Mouse (Mus musculus): Measurements from ENCODE around the gene Sspo.
A peak's percentile ranks its signal among the peaks of the same experiment; 100 is the strongest.

Gene Sspo

DNA sequence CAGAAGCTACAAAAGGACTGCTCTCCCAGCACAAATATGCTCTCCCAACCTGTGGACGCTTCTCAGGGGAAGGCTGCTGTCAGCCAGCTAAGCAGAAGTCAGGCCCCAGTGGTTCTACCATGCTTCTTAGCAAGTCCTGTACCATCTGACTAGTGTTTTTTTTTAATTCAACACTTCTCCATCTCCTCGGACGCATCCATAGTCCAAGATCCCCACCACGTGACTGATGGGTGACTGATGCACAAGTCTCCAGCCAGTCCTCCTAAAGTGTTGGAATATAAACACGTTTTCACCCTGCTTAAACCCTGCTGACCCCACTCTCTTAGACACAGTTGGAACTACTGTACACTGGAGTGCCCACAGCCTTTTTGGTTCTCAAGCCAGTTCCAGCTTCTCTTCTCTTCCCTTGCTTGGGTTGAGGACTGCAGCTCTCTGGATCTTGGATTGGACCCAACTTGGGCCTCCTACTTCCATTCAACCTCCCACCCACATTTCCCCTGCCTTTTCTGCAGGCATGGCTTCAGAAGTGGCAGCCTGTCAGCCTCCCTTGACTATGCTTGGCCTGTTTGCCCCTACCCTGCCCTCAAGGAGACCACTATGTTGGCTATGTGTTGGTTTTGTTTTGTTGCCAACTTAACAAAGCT, 12.2 kb upstream of the Sspo start:
- no peak for DNase-seq (ENCODE audit: low spot score)

DNA sequence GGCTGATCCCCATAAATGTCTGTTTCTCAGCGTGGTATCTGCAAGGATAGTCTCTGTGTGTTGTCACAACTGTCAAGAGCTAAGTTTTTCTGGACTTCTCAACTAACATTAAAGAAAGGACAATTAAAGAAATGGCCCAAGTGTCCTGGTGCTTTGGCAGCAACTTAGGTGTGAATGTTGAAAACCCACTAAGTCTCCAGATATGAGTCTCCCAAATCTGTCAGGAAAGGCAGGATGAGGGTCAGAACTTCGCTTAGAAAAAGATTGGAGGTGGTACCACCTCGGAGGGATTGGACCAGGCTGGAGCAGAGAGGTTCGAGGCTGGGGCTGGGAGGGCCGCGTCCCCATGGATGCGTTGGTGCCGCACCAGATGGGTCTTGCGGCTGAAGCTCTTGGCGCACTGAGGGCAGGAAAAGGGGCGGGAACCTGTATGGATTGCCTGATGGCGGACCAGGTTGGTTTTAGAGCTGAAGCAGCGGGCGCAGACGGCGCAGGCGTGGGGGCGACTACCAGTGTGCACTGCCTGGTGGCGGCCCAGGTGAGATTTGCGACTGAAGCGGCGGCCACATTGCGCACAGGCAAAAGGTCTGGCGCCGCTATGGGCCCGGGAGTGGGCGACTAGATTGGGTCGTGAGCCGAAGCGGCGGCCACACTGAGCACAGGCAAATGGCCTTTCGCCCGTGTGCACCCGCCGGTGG, 10.2 kb upstream of the Sspo start:
- no peak for DNase-seq (ENCODE audit: low spot score)

DNA sequence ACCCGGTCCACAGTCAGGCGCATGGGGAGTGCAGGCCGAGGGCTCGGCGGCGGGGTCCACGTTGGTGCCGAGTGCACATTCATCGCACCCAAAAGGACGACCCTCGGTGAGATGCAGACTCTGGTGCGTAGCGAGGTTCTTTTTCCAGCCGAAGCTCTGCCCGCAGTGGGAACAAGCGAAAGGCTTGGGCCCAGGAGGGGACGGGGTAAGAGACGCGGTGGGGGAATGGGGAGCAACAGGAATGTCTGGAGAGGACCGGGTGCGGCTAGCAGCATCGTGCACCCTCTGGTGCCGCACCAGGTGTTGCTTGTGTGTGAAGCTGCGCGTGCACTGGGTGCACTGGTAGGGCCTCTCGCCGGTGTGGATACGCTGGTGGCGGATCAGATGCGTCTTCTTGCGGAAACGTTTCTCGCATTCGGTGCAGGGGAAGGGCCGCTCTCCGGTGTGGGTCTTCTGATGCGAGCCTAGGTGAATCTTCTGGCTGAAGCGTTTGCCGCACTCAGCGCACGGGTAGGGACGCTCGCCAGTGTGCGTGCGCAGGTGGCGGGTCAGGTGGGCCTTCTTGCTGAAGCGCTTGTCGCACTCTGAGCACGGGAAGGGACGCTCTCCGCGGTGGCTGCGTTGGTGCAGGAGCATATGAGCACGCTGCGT, 9.4 kb upstream of the Sspo start:
- no peak for DNase-seq (ENCODE audit: low spot score)

DNA sequence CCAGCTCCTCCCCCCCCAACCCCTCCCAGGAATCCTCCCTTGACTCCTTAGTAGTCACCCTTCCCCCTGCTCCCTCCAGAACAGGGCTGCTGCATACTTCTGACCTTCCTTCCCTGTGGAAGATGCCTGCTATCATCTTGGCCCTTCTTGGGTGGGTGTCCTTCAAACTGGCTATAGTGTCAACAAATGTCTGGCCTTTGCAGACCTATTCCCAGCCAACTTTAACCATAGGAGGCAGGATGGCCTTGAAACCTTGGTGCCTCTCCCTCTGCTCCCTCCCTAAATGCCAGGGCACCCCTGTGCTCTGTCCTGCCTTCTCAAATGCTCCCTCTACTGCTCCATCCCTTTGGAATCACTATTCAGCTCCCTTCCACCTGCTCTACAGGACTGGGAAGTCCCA, 8.4 kb upstream of the Sspo start:
- no peak for DNase-seq (ENCODE audit: low spot score)

DNA sequence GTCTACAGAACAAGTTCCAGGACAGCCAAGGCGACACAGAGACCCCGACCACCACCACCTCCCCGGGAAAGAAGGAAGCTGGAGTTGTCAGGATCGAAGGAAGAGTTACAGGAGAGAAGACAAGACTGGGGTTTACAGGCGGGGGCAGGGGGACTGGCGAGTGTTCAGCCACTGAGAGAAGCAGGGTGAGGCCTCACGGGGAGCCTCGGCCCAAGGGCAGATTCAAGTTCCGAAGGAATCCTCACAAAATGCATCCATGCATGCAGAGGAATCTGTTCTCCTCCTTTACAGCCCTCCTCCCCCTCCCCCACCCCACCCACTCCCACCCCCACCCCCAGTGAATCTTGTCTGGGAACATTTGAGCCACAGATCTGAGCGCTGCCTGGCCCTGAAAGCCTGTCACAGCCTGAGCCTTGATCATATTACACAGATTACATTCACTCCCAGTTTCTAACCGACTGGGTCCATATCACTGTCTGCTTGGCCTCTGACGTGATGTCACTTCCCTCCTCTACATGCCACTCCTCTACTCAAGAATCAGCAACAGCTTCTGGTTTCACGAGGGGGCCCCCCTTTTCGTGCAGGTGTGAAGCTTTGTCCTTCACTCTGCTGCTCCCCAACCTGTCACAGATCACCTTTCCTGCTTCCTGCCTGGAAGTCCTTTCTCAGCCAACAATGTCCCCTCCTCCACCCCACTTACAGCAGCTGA, 7.6 kb upstream of the Sspo start:
- no peak for DNase-seq (ENCODE audit: low spot score)

DNA sequence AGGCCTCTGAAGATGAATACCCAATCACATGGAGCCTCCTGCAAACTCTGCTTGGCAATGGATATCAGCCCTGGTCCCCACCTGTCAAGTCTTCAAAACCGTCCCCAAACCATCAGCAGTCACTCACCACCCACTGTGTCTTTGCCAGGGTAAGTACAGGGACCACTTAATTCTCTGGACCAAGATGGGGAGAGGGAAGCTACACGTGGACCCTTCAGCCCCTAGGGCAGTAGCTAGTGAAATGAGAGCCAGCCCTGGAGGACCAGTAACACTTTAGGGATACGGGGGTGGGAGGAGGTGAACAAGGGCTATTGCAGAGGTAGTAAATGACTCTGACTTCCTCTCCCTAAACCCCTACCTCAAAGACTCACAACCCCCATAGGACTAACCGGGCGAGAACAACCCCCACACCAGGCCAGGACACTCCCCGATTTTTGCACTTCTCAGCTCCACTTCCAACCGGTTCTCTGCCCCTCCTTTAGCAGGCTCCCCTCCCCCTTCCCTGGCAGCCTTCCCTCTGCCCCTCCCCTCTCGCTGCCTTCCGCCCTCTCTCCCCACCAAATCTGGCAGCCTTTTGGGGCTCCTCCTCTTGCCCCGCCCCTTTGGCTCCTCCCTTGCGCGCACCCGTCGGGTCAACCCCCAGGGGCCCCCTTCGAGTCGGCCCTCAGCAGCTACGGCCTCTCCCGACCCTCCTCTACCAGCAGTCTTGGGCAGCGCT, 4.3 kb upstream of the Sspo start:
- DNase-seq (ENCODE audit: low spot score), result peak; percentile 95

DNA sequence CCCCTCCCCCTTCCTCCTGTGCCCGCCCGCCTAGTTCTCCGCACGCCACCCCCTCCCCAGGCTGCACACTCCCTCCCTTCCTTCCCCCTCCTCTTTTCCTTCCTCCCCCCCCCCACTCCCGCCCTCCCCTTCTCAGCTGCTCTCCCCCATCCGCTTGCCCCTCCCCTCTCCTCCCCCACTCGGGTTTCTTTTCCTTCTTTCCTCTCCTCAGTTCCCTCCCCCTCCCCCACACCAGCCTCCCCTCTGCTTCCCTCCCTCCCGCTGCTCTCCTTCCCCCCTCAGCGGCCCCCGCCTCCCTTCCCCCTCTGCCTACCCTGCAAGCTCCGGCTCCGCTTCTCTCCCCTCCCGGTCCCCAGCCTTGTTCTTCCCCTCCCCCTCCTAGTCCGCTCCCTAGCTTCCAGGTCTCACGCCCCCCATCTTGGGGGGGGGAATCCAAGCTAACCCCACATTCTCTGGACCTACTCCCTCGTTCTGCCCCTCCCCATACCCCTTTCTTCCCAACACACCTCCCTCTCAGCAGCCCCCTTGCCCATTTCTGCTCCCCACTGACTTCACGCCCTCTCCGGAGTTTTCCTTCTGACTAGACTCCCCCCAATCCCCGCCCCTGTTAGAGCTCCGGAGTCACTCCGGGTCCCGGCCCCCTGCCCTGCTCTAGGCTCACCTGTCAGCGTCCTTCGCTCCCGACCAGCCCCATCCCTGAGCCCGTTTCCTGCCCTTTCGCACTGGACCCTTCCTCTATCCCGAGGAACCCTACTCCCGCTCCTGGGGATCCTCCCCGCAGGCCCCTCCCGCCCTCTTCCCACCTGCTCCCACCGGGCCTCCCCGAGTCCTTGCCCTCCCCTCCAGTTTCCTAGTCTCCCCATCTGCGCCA, 3.5 kb upstream of the Sspo start:
- peak; percentile 89 for DNase-seq (ENCODE audit: low spot score)

DNA sequence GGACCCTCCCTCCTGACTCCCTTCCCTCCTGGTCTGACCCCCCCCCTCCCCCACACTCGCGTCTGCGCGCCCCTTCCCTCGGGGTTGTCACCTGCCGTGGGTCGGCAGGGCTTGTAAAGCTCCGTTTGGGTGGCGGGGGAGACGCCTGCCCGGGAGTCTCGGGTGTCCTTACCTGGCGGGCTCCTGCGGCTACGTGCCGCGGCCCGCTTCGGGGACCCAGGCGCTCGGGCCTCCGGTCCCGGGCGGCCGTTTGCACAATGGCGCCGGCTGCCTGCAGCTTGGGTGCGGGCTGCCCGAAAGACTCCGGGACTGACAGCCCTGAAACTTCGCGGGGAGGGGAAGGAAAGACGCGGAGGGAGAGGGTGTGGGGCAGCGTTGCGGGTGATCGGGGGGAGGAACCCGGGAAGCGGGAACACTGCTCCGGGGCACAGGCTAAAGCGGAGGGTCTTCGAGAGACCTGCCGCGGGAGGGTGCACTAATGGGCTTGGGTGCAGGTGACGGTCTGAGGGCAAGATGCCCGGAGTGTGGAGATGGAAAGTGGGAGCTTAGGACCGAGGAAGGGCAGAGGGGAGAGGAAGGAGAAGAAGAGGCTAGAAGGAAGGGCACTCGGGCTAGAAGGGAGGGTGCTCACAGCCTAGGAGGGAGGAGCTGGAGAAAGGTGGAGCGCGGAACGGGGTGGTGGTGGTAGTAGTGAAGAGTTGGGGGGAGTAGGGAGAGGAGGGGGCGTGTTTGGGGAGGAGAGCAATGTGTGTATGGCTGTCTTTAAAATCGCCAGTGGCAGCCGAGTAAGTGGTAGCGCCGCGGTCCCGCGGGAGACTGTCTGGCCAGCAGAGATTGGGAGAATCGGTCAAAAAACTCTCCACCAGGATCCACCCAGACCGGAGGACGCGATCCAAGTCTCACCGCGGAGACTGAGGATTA, 2.6 kb upstream of the Sspo start, which contains the start of gene Zfp467:
Gene Zfp467, minus strand, starts transcription at position 645 of the 921 bp plus-strand sequence.
- DNase-seq (ENCODE audit: low spot score), result peak; percentile 59

DNA sequence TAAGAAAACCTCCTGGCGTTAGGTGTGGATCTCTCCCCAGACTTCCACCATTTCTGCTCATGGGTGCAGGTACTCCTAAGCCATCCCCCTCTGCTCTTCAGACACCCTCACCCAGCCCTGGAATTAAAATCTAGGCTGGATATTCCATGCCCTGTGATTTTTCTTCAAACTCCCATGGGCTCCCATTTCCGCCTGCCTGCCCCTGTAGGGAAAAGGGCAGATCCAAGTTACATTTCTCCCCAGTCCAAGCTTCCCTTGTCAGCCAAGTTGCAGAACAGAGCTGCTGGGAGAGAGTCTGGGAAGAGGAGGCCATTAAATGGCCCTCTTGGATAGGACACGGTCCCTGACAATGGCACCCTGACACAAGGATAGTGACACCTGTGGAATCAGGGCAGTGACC, 1.8 kb upstream of the Sspo start:
- DNase-seq (ENCODE audit: low spot score), result no peak

DNA sequence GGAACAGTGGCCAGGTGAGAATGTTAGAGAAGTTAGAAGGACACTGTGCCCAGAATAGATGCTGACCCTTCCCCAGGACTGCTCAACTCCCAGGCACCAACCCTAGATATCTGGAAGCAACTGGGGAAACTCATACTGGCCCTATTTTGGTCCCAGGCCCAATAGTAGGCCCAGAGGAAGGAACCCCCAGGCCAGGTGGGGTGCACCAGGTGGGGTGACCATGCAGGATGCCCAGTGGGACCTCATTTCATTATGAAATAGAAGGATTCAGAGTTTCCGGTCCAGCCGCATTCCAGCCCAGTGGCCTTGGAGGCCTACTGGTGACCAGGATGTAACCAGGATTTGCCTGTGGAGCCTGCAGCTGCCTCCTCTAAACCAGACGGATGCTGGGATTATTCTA, 1.1 kb upstream of the Sspo start:
- no peak for DNase-seq (ENCODE audit: low spot score)

DNA sequence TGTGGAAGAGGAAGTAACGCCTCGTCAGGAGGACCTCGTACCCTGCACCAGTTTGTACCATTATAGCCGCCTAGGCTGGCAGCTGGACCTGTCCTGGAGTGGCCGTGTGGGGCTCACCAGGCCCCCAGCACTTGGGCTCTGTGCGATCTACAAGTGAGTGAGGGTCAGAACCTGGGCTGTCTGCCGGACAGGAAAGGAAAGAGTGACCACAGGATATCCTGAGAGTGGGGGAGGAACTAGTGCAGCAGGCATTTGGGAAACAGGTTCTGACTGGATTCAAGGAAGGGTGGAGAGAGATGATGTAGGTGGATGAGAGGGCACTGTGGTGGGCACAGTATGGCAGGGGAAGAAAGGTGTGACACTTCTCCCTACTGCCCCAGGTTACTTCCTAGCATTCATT, 498 bp downstream of the Sspo start:
- no peak for DNase-seq (ENCODE audit: low spot score)

DNA sequence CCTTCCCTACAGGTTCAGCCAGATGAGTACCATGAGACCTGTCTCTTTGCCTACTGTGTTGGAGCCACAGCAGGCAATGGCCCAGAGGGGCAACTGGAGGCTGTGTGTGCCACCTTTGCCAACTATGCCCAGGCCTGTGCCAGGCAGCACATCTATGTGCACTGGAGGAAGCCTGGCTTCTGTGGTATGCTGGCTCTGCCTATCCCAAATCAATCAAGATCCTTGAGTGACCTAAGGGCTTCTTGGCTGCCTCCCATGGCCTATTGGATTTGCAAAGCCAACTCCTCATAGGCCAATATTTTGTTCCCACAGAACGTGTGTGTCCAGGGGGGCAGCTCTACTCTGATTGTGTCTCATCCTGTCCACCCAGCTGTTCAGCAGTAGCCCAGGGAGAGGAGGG, 4.1 kb downstream of the Sspo start:
- no peak for DNase-seq (ENCODE audit: low spot score)

DNA sequence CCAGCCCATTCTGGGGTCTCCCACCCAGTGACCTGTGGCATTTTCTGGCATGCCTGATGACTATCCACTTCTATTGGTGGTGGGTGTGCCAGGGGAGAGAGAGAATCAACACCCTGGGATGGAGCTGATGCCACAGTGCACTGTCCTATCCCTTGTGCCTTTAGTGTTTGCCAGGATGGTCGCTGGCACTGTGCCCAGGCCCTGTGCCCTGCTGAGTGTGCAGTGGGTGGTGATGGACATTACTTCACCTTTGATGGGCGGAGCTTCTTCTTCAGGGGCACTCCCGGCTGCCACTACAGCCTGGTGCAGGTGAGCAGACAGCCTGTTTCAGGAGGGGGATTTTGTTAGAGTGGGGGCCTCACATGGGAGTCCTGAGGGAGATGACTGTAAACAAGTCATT, 4.7 kb downstream of the Sspo start:
- no peak for DNase-seq (ENCODE audit: low spot score)

DNA sequence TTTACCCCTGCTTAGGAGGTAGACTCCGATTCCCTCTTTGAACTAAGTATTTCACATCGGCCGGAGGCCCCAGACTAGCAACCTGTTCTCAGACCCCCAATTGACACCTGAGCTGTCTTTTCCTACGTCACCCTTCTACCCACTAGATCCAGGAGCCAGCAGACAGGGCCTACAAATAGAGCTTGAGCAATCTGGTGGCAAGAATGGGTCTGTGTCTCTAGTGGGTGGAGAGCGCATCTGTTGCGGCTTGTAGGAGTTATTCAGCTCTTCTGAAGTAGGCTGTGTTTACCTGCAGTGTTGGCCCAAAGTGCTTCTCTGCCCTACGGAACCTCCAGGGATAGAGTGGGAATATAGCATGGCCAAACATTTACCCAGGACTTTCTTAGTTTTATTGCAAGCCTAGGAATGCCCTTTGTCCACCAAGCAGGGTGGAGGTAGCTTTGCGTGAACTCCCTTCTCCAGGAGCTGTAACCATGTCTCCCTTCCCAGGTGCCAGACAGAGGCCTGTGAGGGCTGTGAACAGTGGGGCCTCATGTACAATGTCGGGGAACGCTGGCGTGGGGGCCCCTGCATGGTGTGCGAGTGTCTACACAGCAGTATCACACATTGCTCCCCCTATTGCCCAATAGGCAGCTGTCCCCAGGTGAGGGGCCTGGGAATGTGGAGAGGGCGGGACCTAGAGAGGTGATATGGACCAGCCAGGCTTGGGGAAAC, 17.1 kb downstream of the Sspo start:
- no peak for DNase-seq (ENCODE audit: low spot score)

DNA sequence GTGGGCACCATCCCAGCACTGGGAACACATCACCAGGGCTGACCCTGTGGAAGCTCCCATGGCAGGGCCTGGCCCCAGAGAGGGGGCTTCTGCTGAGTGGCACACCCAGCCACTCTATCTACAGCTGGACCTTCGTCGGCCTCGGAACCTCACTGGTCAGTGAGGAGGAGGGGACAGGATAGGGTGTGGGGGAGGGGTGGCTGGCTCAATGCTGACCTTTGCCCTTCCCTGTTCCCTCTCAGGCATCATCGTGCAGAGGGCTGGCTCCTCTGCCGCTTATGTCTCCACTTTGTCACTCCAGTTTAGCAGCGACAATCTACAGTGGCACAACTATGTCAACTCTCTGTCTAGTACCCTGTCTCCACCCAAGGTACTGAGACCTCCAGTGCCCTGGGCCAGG, 18.7 kb downstream of the Sspo start:
- DNase-seq (ENCODE audit: low spot score), result no peak

DNA sequence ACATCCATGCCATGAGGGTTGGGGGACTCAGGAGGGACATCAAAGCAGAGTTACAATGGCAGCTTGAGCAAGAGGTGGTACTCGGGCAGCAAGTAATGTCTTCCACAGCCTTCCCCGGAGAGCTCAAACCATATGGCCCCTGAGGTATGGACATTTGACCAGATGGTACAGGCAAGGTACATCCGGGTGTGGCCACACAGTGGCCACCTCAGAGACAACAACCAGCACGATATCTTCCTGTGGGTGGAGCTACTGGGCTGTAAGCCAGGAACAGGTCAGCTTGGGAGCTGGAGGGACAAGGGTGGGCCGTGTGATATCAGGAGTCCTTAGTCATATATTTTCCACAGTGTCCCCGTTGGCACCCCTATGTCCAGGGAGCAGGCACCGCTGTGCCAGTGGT, 19.5 kb downstream of the Sspo start:
- no peak for DNase-seq (ENCODE audit: low spot score)

DNA sequence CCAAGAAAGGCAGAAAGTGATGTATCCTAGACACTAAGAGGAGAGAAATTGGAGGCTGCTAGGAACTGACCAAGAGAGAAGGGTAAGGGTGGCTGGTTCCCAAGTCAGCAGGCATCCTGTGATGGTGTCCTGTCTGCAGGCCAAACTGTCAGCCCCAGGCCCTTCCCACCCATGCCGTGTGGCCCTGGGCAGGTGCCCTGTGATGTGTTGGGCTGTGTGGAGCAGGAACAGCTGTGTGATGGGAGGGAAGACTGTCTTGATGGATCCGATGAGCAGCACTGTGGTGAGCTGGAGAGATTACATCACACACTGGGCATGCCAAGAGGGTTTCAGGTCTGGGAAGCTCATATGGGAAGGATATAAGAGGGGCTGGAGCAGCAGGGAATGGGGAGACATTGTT, 22.7 kb downstream of the Sspo start:
- DNase-seq (ENCODE audit: low spot score), result no peak

DNA sequence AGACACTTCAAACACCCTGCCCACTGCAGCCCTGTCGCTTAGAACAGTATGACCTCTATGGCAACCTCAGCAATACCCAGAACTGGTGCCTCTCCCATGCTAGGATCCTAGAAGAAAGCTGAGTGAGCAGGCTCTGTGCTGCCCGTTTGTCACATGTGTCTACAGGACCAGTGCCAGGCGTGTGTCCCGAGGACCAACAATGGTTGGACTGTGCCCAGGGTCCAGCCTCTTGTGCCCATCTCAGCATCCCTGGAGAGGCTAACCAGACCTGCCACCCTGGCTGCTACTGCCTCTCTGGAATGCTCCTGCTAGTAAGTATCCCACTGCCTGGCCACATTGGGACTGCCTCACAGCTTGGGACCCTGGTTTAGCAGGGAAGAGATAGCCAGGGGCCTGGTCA, 30.4 kb downstream of the Sspo start:
- DNase-seq (ENCODE audit: low spot score), result no peak

DNA sequence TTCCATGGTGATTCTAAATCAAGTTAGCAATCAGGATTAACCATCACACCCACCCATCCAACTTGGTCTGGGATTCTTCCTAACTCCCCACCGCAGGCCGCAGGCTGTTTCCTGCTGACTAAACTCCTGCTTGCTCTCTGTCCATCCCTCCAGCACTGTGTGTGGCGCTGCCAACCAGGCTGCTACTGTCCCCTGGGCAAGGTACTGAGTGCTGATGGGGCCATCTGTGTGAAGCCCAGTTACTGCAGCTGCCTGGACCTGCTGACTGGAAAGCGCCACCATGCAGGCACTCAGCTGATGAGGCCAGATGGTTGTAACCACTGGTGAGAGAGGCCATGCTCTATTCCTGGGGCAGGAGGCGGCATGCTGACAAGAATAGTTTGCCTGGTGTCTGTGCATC, 34.5 kb downstream of the Sspo start:
- DNase-seq (ENCODE audit: low spot score), result no peak
